Mouse (Mus musculus): ENCODE measurements around the gene Ppp2r3a.

Gene Ppp2r3a

GRCm38 (mm10) chr9:101251644-101252337, at the start of gene Ppp2r3a:
Ppp2r3a (minus strand) TSS chr9:101251795.
- DNase-seq (ENCODE audit: low read depth, low spot score): peak; percentile 83

GRCm38 (mm10) chr9:101300441-101300935, 48.9 kb upstream of the Ppp2r3a start:
- DNase-seq (ENCODE audit: low read depth, low spot score): no peak

GRCm38 (mm10) chr9:101291676-101292660, 40.4 kb upstream of the Ppp2r3a start:
- no peak for DNase-seq (ENCODE audit: low read depth, low spot score)

GRCm38 (mm10) chr9:101290876-101291275, 39.3 kb upstream of the Ppp2r3a start:
- DNase-seq (ENCODE audit: low read depth, low spot score): no peak

- DNase-seq (ENCODE audit: low read depth, low spot score): no peak
Measured at GRCm38 (mm10) chr9:101289750-101290149, 38.2 kb upstream of the Ppp2r3a start.

- DNase-seq (ENCODE audit: low read depth, low spot score): no peak
Measured at GRCm38 (mm10) chr9:101288901-101289647, 37.5 kb upstream of the Ppp2r3a start.

- no peak for DNase-seq (ENCODE audit: low read depth, low spot score)
Measured at GRCm38 (mm10) chr9:101286766-101287165, 35.2 kb upstream of the Ppp2r3a start.

- DNase-seq (ENCODE audit: low read depth, low spot score): no peak
Measured at GRCm38 (mm10) chr9:101284049-101284448, 32.5 kb upstream of the Ppp2r3a start.

- DNase-seq (ENCODE audit: low read depth, low spot score): no peak
Measured at GRCm38 (mm10) chr9:101282651-101283050, 31.1 kb upstream of the Ppp2r3a start.

GRCm38 (mm10) chr9:101281906-101282305, 30.3 kb upstream of the Ppp2r3a start:
- DNase-seq (ENCODE audit: low read depth, low spot score): no peak

- no peak for DNase-seq (ENCODE audit: low read depth, low spot score)
Measured at GRCm38 (mm10) chr9:101281326-101281725, 29.7 kb upstream of the Ppp2r3a start.

- no peak for DNase-seq (ENCODE audit: low read depth, low spot score)
Measured at GRCm38 (mm10) chr9:101280867-101281266, 29.3 kb upstream of the Ppp2r3a start.

- DNase-seq (ENCODE audit: low read depth, low spot score): no peak
Measured at GRCm38 (mm10) chr9:101280211-101280610, 28.6 kb upstream of the Ppp2r3a start.

GRCm38 (mm10) chr9:101272715-101273114, 21.1 kb upstream of the Ppp2r3a start:
- DNase-seq (ENCODE audit: low read depth, low spot score): no peak

GRCm38 (mm10) chr9:101270020-101270419, 18.4 kb upstream of the Ppp2r3a start:
- no peak for DNase-seq (ENCODE audit: low read depth, low spot score)

GRCm38 (mm10) chr9:101266043-101266442, 14.4 kb upstream of the Ppp2r3a start:
- DNase-seq (ENCODE audit: low read depth, low spot score): no peak

- no peak for DNase-seq (ENCODE audit: low read depth, low spot score)
Measured at GRCm38 (mm10) chr9:101265546-101265945, 14.0 kb upstream of the Ppp2r3a start.

GRCm38 (mm10) chr9:101262815-101263214, 11.2 kb upstream of the Ppp2r3a start:
- DNase-seq (ENCODE audit: low read depth, low spot score): no peak

- no peak for DNase-seq (ENCODE audit: low read depth, low spot score)
Measured at GRCm38 (mm10) chr9:101261989-101262571, 10.5 kb upstream of the Ppp2r3a start.

GRCm38 (mm10) chr9:101261443-101261842, 9.8 kb upstream of the Ppp2r3a start:
- DNase-seq (ENCODE audit: low read depth, low spot score): no peak

- no peak for DNase-seq (ENCODE audit: low read depth, low spot score)
Measured at GRCm38 (mm10) chr9:101253136-101253535, 1.5 kb upstream of the Ppp2r3a start.

All from brain, embryonic 18.5 days (tissue).